Mouse (Mus musculus) kidney, postnatal 4 days (tissue): ENCODE results near the gene Sptbn1.

Source experiments
- DNase-seq, 2 experiments: peaks; one replicate each; pipeline ENCODE4 v3.0.0; 2021; ENCODE audit warnings: mixed read lengths in 2 of 2

Gene Sptbn1

DNA sequence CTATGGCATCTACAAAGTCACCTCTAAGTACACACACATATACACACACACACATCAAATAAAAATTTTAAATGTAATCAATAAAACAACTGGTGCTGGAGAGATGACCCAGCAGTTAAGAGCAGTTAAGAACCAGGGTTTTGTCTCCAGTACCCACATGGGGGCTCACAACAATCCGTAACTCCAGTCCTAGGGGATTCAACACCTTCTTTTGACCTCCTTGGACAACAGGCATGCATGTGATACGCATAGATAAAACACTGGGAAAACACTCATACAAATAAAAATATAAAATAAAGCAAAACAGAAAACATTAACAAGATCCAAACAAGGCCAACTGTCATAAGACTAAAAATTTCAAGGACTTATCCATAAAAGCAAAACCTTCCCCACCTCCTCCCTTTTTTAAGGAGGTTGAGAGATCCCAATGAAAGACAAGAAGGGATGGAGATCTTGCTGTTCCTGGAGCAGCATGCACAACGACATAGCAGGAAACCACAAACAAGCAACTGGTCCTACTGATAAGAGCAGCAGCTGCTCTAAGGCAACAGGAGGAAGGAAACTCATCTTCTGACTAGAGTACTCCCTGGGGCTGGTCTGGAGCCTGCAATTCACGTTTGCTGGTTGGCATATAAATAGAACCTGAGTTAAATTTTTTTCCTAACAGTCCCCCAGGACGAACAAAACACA lies 102.0 kb downstream of the Sptbn1 start:
- no peak for DNase-seq

DNA sequence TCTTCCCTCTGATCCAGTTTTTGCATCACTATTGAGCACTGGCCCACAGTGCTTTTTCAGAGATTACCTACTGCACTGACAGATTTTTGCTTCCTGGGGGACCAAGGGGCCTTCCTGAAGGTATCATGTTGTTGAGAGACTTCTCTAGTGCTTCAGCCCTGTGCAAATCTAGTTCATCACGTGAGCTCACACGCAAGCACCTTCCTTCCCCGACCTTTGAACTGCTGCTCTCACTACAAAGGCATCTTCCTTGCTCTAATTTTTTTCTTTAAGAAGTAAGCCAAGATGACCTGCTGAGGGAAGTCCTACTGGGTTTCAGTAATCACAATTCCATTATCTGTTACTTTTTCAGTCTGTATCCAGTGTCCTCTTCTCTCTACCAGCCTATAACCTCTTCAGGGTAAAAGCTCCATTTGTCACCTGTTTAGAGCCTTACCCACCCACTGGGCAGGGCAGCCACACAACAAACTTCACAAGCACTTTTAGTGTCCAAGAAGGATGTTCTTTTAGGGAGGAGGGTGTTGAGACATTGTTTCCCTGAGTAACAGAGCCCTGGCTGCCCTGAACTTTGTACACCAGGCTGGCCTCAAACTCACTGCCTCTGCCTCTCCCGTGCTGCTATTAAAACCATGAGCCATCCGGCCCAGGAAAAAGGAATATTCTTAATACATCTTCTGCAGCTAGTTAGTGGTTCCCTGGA lies 103.3 kb downstream of the Sptbn1 start:
- no peak for DNase-seq

DNA sequence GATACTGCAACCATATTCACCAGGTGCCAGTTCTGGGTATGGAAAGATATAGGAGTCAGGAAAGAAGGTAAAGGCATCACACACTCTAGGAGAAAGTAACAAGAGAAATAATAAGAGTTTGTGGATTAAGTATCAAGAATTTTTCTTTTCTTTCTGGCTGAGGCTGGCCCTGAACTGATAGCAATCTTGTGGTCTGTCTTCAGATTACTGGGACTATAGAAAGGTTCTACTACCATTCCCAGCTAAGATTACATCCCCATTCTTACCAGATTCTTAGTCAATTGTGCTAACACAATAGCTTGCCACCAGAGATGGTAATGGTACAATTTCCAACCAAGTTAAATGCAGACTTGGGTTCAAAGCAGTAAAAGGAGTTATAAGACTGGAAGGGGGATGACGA lies 104.1 kb downstream of the Sptbn1 start:
- no peak for DNase-seq

DNA sequence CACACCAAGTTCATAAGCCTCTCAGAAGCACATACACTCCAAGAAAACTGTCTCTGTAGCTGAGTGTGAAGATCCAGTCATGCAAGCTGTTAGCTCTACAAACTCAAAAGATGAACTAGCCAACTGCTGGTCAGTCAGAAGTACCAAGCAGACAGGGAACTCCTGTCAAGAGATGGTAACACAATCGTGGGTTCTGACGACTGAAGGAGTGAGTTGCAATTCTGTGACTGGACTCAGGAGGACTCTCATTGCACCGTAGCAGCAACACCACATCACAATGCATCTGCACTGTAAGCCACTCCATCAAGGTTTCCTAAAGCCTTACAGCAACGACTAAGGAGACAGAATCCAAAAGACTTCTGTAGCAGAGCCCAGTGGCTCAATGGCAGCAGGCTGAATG lies 104.9 kb downstream of the Sptbn1 start:
- no peak for DNase-seq

DNA sequence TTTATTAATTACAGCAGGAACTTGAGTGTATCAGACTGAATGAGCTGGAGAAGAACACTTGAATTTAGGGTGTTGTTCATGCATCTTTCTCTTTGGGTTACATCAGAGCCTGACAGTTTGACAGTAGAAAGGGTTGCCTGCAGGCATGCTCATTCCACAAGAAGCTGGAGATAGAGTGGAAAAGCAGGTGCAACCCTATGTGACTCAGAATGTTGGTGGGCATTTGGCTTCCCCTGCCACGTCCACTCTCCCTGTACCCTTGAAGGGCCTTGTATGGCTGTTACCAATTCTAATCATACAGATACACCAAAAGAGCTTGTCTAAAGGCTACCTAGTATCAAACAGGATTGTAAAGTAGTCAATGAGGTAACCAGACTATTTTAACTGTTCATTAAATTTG lies 106.2 kb downstream of the Sptbn1 start:
- no peak for DNase-seq

DNA sequence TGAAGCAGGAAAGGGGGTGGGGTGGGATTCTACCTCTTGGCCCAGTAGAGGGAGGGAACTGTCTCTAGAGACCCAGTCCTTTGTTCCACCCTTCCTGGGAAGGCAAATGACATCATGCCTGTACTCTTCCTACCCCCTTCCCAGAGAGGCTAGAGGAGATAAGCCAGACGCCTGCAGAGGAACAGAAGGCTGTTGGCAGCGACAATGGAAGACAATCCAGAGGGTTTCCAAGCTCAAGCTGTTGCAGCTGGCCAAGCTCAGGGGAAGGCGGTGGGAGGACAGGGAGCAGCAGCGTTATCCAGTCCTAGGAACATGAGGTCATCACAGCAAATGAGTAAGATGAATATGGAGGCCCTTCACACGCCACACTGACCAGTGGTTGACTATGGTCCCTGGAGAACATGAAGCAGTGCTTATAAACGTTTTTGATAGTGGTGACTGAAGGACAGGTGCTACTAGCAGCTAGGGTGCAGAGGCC lies 106.8 kb downstream of the Sptbn1 start:
- DNase-seq = peak; percentile 70 to 79

DNA sequence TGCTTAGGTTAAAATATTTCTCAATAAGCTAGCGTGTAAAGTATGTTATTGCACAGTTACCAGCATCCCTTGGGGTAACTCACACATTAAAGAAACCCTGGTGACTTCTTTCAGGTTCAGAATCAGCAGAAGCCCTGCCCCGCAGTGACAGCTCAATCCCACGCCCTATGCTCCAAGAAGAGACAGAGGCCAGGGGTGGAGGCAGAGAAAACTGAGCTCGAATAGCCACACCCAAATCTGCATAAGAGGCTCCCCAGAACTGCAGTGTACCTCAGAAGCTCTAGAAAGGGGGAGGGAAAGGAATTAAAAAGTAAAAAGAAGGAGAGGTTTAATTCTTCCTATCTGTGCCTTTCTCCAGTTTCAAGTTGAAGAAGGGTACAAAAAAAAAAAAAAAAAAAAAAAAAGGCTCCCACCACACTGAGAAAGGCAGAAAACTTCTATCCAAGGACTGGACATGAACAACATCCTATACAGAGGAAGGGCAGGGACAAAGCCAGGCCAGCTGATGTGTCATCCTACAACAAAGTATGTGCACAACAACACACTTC lies 107.3 kb downstream of the Sptbn1 start:
- DNase-seq = no peak

DNA sequence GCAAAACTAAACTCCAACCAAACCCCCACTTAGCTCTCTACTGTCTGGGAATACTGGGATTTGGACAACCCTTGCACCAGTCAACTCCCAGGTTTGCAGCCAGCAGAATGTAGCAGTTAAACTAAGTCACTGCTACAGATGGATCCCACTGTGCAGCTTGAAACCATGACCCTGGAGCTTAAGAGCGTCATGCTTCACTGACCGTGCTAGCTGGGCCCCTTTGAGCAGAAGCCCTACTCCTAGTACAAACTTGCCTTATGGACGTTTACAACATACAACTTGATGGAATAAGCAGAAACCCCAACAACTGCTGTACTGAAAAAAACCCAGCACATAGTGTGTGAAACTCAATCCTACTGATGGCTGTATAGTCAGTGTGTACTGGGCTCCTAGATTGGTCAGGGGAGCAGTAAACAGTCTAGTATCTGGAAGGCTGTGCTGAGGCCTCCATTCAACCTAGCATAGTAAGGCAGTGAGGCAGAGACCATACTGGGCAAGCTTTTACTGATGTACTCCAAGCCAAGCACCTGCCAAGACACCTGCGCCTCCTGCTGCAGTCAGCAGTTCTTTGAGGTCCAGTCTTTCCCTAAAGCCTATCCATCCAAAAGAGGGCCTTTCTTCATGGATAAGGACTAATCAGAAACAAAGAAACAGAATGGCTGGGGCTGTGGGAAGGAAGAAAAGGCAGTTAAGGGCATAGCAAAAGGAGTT lies 108.3 kb downstream of the Sptbn1 start:
- DNase-seq = no peak

DNA sequence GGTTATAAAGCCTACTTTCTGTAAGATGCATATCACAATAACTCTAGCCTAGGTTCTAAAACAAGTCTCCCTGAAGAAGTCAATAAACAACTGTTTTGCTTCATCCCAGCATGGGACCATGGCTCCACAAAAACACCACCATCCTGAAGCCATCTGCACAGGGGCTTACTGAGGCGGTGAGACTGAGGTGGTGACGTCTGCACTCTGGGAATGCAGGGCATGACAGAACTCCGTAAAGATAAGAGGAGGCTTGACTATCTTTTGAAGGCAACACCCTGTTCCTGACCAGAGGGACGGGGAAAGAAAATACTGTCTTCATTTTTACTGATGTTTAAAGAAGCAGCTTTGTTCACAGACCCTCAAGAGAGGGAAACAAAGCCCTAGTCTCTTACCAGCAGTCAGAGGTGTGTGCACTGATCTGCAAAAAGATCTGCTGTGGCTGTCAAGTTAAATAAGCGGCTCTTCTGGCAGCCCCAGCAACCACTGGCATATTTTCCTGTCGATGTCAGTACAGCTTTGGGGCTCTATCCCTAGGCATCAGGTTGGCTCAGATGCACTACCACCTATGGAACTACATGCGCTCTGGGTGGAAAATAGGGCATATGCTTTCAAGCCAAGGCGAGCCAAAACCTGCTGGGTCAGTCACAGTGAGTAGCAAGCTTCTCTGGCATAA lies 109.8 kb downstream of the Sptbn1 start:
- DNase-seq = no peak

DNA sequence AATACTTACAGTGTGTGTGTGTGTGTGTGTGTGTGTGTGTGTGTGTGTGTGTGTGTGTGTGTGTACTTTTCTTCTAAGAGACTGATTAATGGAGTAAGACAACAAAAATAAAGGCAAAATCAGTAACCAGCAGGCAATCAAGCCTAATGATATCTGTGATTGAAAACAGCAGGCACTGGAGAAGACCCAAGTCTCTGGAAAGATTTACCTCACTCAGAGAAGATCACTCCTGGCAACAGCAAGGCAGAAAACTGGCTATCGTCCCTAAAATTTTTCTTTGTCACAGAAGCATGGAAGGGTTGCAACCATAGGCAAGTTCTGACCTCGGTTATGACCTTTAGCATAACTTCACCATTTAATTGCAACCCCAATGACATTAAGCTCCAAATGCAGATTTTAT lies 112.1 kb downstream of the Sptbn1 start:
- no peak for DNase-seq

DNA sequence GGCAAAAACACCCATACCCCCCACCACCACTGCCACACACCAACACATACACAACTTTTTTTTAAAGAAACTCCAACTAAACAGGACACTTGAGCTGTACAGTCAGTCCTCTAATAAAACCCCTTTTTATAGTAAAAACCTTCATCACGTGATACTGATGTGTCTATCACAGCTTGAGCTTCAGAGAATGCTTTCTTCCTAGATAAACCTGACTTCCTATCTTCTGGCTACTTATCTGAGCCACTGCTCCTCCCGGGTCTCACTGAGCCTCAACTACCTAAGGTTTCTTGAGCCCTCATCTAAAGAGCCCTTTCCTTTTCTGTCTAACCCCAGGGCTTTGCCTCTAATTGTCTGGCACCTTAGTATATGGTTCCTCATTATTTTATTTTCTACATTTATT lies 113.0 kb downstream of the Sptbn1 start:
- no peak for DNase-seq

DNA sequence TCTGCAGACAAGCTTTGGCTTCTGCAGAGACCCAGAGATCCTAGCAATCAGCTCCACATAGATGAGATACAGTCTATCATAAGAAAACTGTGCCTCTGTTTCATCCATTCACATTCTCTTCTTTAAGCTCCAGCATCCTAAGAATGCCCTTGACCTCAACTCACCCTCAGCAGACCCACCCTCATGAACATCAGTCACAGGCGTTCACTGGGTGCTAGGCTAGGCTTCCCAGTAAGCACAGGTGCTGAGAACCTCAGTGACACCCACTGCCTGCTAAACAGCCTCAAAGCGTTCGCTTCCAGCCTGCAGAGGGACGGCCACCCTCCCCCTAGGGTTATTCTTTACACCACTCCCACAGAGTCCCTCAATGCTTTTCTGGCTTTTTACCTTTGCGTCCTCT lies 119.1 kb downstream of the Sptbn1 start:
- no peak for DNase-seq

DNA sequence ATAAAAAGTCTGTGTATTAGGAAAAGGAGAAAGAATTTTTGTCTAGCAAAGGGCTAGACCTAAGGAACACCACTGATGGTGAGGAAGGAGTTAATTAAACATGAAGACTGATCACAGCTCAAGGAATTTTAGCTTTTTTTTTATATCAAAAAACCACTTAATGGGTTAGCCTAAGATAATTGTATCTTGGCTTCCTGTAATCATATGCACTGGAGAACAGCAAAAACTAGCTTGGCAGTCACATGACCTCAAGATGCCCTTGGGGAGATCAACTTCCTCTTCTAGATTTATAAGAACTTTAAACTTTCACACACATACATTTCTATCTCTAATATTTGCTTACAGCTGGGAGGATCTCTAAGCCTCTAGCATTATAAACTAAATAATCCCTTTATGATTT lies 119.6 kb downstream of the Sptbn1 start:
- DNase-seq = no peak

DNA sequence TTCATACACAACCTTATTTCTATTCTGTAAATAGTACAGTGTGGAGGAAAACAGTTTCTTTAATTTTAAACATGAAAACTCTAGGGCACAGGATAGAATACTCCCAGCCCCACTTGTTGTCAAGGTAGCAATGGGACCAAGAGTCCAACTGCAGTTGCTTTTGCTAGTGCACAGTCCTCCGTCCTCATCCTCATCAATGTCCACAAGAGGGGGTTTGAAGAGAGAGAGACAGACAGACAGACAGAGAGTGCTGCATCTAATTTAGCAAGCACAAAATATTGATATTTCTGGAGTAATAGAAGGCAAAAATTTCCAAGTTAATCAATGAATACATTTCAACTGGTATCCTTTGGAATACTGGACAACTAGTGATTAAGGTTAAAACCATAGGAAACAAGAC lies 120.1 kb downstream of the Sptbn1 start:
- DNase-seq = no peak

DNA sequence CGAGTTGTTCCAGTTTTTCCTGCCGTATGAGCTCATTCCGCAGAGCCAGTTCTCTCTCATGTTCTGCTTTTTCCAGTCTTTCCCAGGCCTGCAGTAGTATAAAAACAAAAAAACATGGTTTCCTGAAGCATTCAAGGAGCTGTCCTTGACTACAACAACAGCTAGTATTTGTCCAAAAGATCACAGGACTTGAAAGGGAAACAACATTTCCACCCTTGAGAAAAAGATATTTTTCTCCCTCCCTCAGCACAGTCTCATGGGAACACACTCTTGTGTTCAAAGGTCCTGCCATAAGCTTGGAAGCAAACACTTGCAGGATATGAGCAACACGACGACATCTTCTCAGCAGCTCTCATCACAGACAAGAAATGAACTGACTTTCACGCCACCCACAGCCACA lies 124.9 kb downstream of the Sptbn1 start:
- no peak for DNase-seq

DNA sequence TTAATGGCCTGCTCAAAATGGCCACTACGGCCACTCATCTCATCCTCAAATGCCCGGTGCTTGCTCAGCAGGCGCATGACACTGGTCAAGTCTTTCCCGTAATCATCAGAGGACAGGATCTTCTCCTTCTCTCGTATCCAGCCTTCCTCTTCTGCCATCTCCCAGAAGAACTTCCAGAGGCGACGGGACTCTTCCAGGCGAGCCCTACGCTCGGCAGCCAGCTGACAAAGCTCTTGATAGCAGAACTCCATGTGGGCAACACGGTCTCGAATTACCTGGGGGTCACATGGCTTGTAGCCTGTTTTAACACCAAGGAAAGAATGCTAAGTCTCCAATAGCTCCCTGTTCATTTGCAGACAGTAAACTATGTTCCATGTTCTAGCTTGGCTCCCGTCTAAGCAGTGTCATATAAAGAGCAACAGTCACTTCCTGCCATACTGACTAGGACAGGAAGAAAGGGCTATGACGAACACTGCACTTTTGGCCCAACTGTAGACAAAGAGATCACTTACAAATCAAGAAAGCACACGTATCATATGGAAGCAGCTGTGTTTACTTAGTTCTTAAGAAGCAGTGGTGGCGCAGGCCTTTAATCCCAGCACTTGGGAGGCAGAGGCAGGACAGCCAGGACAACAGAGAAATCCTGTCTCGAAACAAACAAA lies 128.7 kb downstream of the Sptbn1 start:
- DNase-seq = no peak

DNA sequence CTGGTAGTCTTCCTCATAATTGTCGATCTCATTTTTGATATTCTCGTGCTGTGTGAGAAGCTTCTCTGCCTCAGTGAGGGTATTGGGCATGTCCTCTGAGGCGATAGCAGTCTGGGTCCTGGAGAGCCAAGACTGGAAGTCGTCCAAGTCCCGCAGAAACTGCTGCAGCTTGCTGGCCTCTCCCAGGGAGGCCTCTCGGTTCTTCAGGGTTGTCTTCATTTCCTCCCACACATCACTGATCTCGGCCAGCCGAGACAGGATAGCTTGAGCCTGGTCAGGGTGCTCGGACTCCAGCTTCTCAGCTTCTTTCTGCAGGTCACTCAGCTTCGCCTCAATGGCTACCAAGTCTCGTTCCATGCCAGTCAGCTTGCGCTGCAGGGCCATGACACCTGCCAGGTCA lies 130.9 kb downstream of the Sptbn1 start:
- DNase-seq = peak in 1 of 2 experiments; percentile 19

DNA sequence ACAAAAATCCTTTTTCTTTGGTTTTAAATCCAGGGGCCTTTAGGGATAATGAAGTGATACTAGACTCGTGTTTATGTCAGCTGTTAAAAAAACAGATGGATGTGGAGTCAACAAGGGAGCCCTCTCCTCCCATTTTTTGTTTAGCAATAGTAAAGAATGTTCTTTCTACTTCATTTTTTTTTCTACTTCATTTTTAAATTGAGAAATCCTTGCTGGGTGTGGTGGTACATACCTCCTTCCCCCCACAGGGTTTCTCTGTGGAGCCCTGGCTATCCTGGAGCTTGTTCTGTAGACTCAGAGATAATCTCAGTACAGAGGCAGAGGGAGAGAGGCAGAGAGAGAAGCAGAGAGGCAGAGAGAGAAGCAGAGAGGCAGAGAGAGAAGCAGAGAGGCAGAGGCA lies 133.9 kb downstream of the Sptbn1 start:
- DNase-seq = no peak

DNA sequence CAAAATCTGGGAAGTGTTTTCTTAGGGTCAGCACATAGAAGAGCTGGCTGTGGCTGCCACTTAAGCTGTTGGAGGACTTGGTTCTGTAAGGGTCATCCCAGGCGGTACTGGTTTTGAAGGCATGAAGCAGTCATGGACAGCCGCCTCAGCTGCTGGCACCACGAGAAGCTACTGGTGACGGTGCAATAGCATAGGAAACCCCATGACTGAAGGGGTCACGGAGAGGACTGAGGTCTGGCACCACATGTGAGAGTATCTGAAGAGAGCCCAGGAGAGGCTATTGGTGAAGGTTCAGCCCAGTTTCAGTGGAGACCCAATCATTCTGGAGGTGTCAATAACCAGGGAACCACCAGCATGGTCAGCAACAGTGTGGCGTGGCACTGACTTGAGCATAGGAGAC lies 135.4 kb downstream of the Sptbn1 start:
- DNase-seq = no peak

DNA sequence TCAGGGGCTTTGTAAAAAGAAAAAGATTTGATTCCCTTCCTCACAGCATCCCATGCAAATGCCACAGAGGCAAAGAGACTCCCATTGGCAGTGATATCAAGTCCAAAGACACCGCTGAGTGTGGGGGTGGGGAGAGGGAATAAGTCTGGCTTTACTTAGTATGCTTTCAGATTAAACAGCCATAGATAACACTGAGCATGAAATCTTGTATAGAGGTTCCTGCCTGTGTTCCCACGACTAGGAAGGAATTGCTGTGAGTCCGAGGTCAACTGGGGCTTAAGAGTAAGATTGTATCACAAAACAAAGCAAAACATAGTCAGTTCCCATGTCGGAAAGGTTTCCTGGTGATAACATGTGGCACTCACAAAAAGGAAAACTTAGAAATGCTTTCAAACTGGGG lies 136.3 kb downstream of the Sptbn1 start:
- DNase-seq = no peak

DNA sequence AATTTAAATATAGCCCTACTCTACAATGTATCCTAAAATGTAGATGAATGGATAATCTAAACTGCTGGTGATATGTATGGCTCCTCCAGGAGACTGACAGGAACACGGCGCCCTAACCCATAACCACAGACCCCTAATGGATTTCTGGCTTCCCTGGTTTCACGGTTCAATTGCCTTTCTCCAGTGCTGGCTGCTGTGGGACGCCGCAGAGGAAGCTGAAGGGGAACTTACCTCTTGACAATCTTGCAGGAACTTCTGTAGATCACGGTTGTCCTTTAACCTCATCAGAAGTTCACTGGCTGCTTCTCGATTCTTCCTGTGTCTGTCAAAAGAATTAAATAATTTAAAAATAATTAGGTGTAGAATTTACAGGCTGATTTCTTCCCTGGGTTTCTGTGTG lies 138.6 kb downstream of the Sptbn1 start:
- DNase-seq = no peak

DNA sequence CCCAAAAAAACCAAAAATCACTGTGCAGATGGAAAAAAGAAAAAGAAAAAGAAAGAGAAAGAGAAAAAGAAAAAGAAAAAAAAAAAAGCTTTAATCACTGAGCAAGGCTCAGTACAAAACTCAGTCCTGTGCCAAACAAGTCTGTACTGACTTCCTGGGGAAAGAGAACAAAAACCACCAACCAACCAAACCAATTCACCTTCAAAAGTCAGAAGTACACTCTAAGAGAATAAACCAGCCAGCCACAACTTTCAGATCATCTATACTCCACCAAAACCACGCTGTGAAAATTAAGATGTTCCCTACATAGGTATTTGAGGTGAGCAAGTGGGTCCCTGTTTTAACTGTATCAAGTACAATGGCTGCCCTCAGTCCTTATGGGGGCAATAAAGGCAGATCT lies 141.1 kb downstream of the Sptbn1 start:
- DNase-seq = no peak

DNA sequence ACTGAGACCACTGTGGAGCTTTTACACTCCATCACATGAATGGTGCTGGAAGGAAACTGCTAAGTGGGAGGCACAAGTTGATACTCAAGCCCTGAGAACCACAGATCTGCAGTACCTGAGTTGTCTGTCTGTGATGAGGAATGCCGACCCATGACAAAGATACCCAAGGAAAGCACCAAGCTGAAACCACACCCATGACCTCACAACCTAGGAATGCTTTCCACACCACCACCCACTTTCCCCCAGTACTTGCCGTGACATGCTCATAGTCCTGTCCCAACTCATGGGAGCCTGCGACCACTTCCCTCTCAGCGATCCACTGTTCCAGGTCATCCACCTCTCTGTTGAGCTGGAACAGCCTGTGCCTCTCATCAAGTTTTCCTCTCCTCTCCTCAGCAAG lies 149.9 kb downstream of the Sptbn1 start:
- no peak for DNase-seq
